Mouse (Mus musculus) lung, adult 2 months (tissue): Measurements from ENCODE around the gene Ifit1bl1.

Source experiments
- CTCF ChIP-seq: fragments of 200-500 bp; IDR thresholded peaks from 2 replicates; pipeline ENCODE4 v1.5.1; 2011; ENCODE audit warnings: mild to moderate bottlenecking, low read length, control low read depth; ENCODE audit not compliant: insufficient read depth
- POLR2A ChIP-seq: fragments of 200-500 bp; IDR thresholded peaks from 2 replicates; pipeline ENCODE4 v1.6.1; 2011; ENCODE audit warnings: low read depth, mild to moderate bottlenecking, control low read depth, low read length, borderline replicate concordance; ENCODE audit errors: extremely low read depth

DNA sequence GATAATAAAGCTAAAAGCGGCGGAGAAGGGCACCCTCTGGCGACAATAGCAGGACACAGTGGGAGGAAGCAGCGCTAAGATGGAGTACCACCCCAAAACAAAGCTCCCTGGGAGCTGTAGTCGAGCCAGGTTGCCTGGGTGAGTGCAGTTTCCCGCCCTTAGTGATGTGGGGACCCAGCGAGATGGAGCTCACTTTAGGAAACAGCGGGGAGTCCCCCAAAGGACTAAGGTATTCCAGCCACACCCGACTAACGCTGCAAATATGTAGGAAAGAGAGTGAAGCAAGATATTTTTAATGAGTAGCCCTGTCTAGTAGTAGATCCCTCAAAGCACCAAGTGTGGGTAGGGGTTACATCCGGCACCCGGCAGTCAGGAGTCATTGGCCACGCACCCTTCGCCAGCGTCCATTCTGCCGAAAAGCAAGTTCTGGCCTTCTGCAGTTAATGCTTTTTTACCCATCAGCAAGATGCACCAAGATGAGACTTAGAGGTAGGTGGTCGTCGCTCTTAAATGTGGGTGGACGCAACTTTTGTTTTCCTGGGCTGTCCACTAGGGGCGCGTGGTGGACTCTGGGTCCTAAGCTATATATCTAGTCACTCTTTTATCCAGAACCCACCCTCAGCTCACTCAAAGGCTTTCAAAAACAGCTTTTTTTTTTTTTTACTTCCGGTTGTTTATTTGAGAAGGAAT lies 51.1 kb downstream of the Ifit1bl1 start, which contains the start of gene Ifit2:
- TF ChIP-seq CTCF, result peak; percentile 68
- TF ChIP-seq POLR2A, result peak; percentile 48; the same call in 1 of the 2 replicates
